Mouse (Mus musculus) activated CD4-positive, CD25-positive, alpha-beta regulatory T cell, adult 4 months (primary cell): Measurements from ENCODE around the gene Kcp. TPM values are rescaled to one million over a fixed set of nuclear protein-coding genes. Genes with fewer than 3 reads are reported as not detected.

Source experiments
- polyA plus RNA-seq, 2 experiments: library from polyadenylated mRNA; unstranded; fragments of 100-300 nt; shearing (Covaris generic); gene quantifications; one replicate each; pipeline ENCODE4 v1.2.1; 2017

The Kcp gene
- polyA plus RNA-seq, 2 experiments from 2014 or later, result 0.12 TPM; not detected in 1

Other genes starting within 250 kb of the Kcp start
- gene Hilpda, start 235.5 kb downstream of the Kcp start, polyA plus RNA-seq, result 10 to 100 TPM; 28.1 to 33.4 TPM
- 1 to 10 TPM in 1 of 2 experiments, not detected in 1; 1.1 TPM for gene Fam71f2, start 228.4 kb downstream of the Kcp start, polyA plus RNA-seq
- gene Fam71f1, start 188.8 kb downstream of the Kcp start, polyA plus RNA-seq, result not detected
- gene Calu, start 159.9 kb downstream of the Kcp start, polyA plus RNA-seq, result 10 to 100 TPM; 55.9 to 61.0 TPM
- under 1 TPM; 0.23 to 0.52 TPM for gene Opn1sw, start 119.5 kb downstream of the Kcp start, polyA plus RNA-seq
- under 1 TPM; 0.21 to 0.54 TPM for gene Ccdc136, start 111.6 kb downstream of the Kcp start, polyA plus RNA-seq
- gene Flnc, start 74.7 kb downstream of the Kcp start, polyA plus RNA-seq, result not detected
- 100 to 1,000 TPM; 373 to 399 TPM for gene Atp6v1f, start 40.2 kb downstream of the Kcp start, polyA plus RNA-seq
- not detected for gene Atp6v1fnb, start 36.5 kb downstream of the Kcp start, polyA plus RNA-seq
- gene Irf5, start 18.7 kb upstream of the Kcp start, polyA plus RNA-seq, result 10 to 100 TPM; 18.5 to 22.0 TPM
- gene Tnpo3, start 101.9 kb upstream of the Kcp start, polyA plus RNA-seq, result 10 to 100 TPM; 67.1 to 70.6 TPM
- under 1 TPM in 1 of 2 experiments, not detected in 1; 0.21 TPM for gene Tspan33, start 186.3 kb upstream of the Kcp start, polyA plus RNA-seq
- gene Smo, start 227.6 kb upstream of the Kcp start, polyA plus RNA-seq, result under 1 TPM in 1 of 2 experiments, not detected in 1; 0.48 TPM